Mouse (Mus musculus) heart, postnatal 4 days (tissue): Measurements from ENCODE around the gene Tmod4. TPM values are rescaled to one million over a fixed set of nuclear protein-coding genes. Genes with fewer than 3 reads are reported as not detected.

ENCODE experiments used
- DNase-seq: peaks from one replicate; pipeline ENCODE4 v3.0.0; 2021
- microRNA-seq, 2 experiments: library from miRNA; unstranded; fragments of <30 nt; microRNA quantifications; one replicate each; pipeline ENCODE4 v1.2.0; 2021 to 2022
- total RNA-seq, 2 experiments: library from RNA; stranded (reverse); gene quantifications; 2 replicates each; pipeline ENCODE4 v1.2.3; 2021

Tmod4 gene
- total RNA-seq, 2 experiments from 2014 or later: 3.2 to 3.4 TPM

DNA sequence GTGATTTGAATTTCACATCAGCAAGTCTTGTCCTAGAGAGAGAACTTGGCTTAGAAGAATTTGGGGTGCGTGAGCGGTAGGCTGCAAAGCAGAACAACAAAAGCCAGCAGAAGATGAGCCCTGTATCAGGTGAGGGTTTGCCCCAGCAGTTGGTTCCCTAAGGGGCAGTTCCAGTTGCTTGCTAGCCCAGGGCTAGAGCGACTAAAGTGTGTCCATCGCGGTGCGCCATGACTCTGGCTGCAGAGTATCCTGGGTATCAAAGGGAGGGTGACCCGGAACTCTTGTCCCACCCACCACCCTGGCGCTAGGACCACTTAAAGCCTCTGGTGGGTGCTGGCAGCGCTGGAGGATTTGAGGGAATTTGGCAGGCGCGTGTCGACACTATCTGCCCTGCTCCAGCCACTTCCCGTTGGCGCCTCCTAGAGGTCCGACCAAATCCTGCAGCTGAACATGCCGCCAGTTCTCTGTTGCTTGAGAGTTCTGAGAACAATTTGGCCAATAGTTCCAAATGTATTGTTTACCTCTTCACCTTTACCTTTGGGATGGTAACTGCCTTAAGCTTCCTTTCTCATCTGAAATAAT, 49.8 kb downstream of the Tmod4 start:
- peak; percentile 95 for DNase-seq

DNA sequence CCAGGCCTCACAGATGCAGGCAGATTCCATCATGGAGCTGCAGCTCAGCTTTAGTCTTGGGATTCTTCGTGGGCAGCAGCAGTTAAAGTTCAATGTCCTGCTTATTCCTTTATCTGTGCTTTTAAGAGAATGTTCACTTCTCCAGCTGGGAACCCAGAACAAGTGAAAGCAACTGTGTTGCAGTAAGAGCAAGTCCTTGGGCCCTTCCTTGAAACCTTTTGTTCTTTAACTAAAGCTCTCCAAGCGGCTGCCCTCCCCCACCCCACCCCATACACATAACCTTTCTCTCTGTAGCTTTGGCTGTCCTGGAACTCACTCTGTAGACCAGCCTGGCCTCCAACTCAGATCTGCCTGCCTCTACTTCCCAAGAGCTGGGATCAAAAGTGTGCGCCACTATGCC, 52.2 kb downstream of the Tmod4 start:
- DNase-seq: no peak

DNA sequence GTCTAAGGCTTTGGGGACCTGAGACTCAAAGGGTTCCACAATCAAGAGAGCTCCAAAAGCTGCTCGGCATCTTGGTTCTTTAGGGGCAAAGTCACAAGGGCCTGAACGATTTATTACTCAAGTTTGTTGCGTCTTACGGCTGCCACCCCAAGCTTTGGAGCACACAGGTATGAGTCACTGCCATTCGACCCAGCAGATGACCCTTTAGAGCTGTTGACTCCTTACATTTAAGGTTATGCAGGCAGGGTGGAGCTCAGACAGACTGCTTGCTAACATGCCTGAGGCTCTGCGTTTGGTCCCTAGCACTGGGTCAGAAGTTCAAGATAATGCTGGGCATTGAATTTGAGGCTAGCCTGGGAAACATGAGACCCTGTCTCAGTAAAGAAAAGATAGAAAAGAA, 53.3 kb downstream of the Tmod4 start:
- no peak for DNase-seq

Small RNAs within 50 kb of the gene (microRNA-seq; reads per million reads assigned to microRNA genes)
- gene Mir8099-1: 0 reads per million in 2 experiments

Other genes with a start within 250 kb of the Tmod4 start
- 100 to 1,000 TPM; 297 to 299 TPM for gene Psmb4, start 237.5 kb upstream of the Tmod4 start, total RNA-seq
- 10 to 100 TPM; 47.4 to 48.9 TPM for gene Selenbp1, start 191.4 kb upstream of the Tmod4 start, total RNA-seq
- 10 to 100 TPM in 1 of 2 experiments, 1 to 10 TPM in 1; 9.3 to 11.9 TPM for gene Rfx5, start 170.4 kb upstream of the Tmod4 start, total RNA-seq
- gene Pi4kb, start 149.7 kb upstream of the Tmod4 start, total RNA-seq: 10 to 100 TPM; 33.4 to 36.5 TPM
- 10 to 100 TPM; 30.7 to 33.4 TPM for gene Zfp687, start 109.0 kb upstream of the Tmod4 start, total RNA-seq
- 100 to 1,000 TPM; 145 to 147 TPM for gene Psmd4, start 81.9 kb upstream of the Tmod4 start, total RNA-seq
- gene Pip5k1a, start 17.5 kb upstream of the Tmod4 start, total RNA-seq: 10 to 100 TPM; 30.9 to 33.7 TPM
- 10 to 100 TPM; 48.4 to 51.8 TPM for gene Vps72, start 13.5 kb upstream of the Tmod4 start, total RNA-seq
- gene Scnm1, start 9.5 kb downstream of the Tmod4 start, total RNA-seq: 10 to 100 TPM; 33.9 to 34.2 TPM
- gene Lysmd1, start 9.6 kb downstream of the Tmod4 start, total RNA-seq: 1 to 10 TPM; 5.3 to 6.0 TPM
- 1 to 10 TPM in 1 of 2 experiments, under 1 TPM in 1; 0.54 to 1.2 TPM for gene Tnfaip8l2, start 17.9 kb downstream of the Tmod4 start, total RNA-seq
- gene Sema6c, start 36.0 kb downstream of the Tmod4 start, total RNA-seq: 1 to 10 TPM; 7.5 to 8.1 TPM
- gene Gabpb2, start 93.4 kb downstream of the Tmod4 start, total RNA-seq: 10 to 100 TPM; 16.1 to 16.2 TPM
- gene Cdc42se1, start 104.3 kb downstream of the Tmod4 start, total RNA-seq: 10 to 100 TPM; 45.2 to 45.9 TPM
- gene Mllt11, start 107.7 kb downstream of the Tmod4 start, total RNA-seq: 1 to 10 TPM; 7.4 to 8.1 TPM
- gene Gm128, start 117.1 kb downstream of the Tmod4 start, total RNA-seq: under 1 TPM in 1 of 2 experiments, not detected in 1; 0.14 TPM
- not detected for gene Bnipl, start 126.7 kb downstream of the Tmod4 start, total RNA-seq
- gene Mindy1, start 156.9 kb downstream of the Tmod4 start, total RNA-seq: 10 to 100 TPM; 23.1 to 28.0 TPM
- gene Prune1, start 157.6 kb downstream of the Tmod4 start, total RNA-seq: 10 to 100 TPM; 33.2 to 36.3 TPM
- under 1 TPM; 0.14 to 0.24 TPM for gene Anxa9, start 182.7 kb downstream of the Tmod4 start, total RNA-seq
- gene Cers2, start 190.3 kb downstream of the Tmod4 start, total RNA-seq: 10 to 100 TPM; 67.2 to 69.6 TPM
- 10 to 100 TPM; 18.3 to 19.2 TPM for gene Setdb1, start 232.7 kb downstream of the Tmod4 start, total RNA-seq